Mouse (Mus musculus): ENCODE data around the gene Il17d. TPM values are rescaled to one million over a fixed set of nuclear protein-coding genes. Genes with fewer than 3 reads are reported as not detected.

Gene Il17d
- polyA plus RNA-seq, 1 experiment, result 16.4 TPM

GRCm38 (mm10) chr14:57545526-57545925 lies 20.9 kb downstream of the Il17d start:
- no peaks in the 10 kb centered on the region for H3K36me3 ChIP-seq (ENCODE audit: control insufficient read depth, insufficient read depth, low read length)
- TF ChIP-seq CTCF (IDR thresholded peaks at IDR 0.05; ENCODE audit: control insufficient read depth, insufficient read depth, insufficient replicate concordance, low read depth, low read length), result no peak
- TF ChIP-seq POLR2A (IDR thresholded peaks at IDR 0.05; ENCODE audit: control insufficient read depth, low read depth, low read length), result no peak
- H3K4me1 ChIP-seq (ENCODE audit: control insufficient read depth, insufficient read depth, low read length), result peaks cover 8% of the 10 kb centered on the region
- no peaks in the 10 kb centered on the region for H3K27me3 ChIP-seq (ENCODE audit: control insufficient read depth, insufficient read depth, low read length)
- no peak overlapping the region for H3K4me3 ChIP-seq (ENCODE audit: control insufficient read depth, low read depth, low read length)
- H3K27ac ChIP-seq (ENCODE audit: control insufficient read depth, insufficient read depth, low read depth, low read length), result no peak overlapping the region

- no peak overlapping the region for H3K4me3 ChIP-seq (ENCODE audit: control insufficient read depth, low read depth, low read length)
- no peaks in the 10 kb centered on the region for H3K36me3 ChIP-seq (ENCODE audit: control insufficient read depth, insufficient read depth, low read length)
- H3K27ac ChIP-seq (ENCODE audit: control insufficient read depth, insufficient read depth, low read depth, low read length), result peak overlapping the region; percentile 43; the same call in 1 of the 2 replicates
- no peaks in the 10 kb centered on the region for H3K27me3 ChIP-seq (ENCODE audit: control insufficient read depth, insufficient read depth, low read length)
- peaks cover 8% of the 10 kb centered on the region for H3K4me1 ChIP-seq (ENCODE audit: control insufficient read depth, insufficient read depth, low read length)
- no peak for TF ChIP-seq CTCF (IDR thresholded peaks at IDR 0.05; ENCODE audit: control insufficient read depth, insufficient read depth, insufficient replicate concordance, low read depth, low read length)
- TF ChIP-seq POLR2A (IDR thresholded peaks at IDR 0.05; ENCODE audit: control insufficient read depth, low read depth, low read length), result no peak
These were observed 21.6 kb downstream of the Il17d start for GRCm38 (mm10) chr14:57546131-57546530.

GRCm38 (mm10) chr14:57546557-57547021 lies 22.0 kb downstream of the Il17d start:
- H3K27ac ChIP-seq (ENCODE audit: control insufficient read depth, insufficient read depth, low read depth, low read length), result peak overlapping the region; percentile 43; the same call in 1 of the 2 replicates
- TF ChIP-seq CTCF (IDR thresholded peaks at IDR 0.05; ENCODE audit: control insufficient read depth, insufficient read depth, insufficient replicate concordance, low read depth, low read length) (no peak), POLR2A (IDR thresholded peaks at IDR 0.05; ENCODE audit: control insufficient read depth, low read depth, low read length) (no peak)
- H3K4me1 ChIP-seq (ENCODE audit: control insufficient read depth, insufficient read depth, low read length), result peaks cover 8% of the 10 kb centered on the region
- no peaks in the 10 kb centered on the region for H3K36me3 ChIP-seq (ENCODE audit: control insufficient read depth, insufficient read depth, low read length)
- H3K27me3 ChIP-seq (ENCODE audit: control insufficient read depth, insufficient read depth, low read length), result no peaks in the 10 kb centered on the region
- H3K4me3 ChIP-seq (ENCODE audit: control insufficient read depth, low read depth, low read length), result no peak overlapping the region

DNA sequence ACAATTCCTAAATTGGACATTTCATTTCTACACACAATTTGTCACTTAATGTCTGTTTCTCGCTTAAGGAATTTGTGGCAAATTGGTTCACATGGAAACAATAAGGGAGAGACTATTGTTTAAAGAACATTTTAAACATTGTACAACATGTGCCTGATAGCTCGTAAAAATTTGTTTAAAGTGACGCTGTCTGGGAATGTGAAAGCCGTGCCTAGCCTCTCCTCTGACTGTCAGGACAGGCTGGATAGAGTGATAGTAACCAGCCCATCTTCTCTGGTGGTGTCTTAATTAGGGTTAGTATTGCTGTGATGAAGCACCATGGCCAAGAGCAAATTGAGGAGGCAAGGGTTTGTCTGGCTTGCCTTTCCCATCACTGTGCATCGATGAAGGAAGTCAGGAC lies 22.5 kb downstream of the Il17d start:
- Histone ChIP-seq H3K27ac (ENCODE audit: control insufficient read depth, insufficient read depth, low read depth, low read length) (no peak overlapping the region), H3K27me3 (ENCODE audit: control insufficient read depth, insufficient read depth, low read length) (no peaks in the 10 kb centered on the region), H3K36me3 (ENCODE audit: control insufficient read depth, insufficient read depth, low read length) (no peaks in the 10 kb centered on the region), H3K4me1 (ENCODE audit: control insufficient read depth, insufficient read depth, low read length) (peaks cover 8% of the 10 kb centered on the region), H3K4me3 (ENCODE audit: control insufficient read depth, low read depth, low read length) (no peak overlapping the region)
- TF ChIP-seq POLR2A (IDR thresholded peaks at IDR 0.05; ENCODE audit: control insufficient read depth, low read depth, low read length) (no peak), CTCF (IDR thresholded peaks at IDR 0.05; ENCODE audit: control insufficient read depth, insufficient read depth, insufficient replicate concordance, low read depth, low read length) (no peak)

DNA sequence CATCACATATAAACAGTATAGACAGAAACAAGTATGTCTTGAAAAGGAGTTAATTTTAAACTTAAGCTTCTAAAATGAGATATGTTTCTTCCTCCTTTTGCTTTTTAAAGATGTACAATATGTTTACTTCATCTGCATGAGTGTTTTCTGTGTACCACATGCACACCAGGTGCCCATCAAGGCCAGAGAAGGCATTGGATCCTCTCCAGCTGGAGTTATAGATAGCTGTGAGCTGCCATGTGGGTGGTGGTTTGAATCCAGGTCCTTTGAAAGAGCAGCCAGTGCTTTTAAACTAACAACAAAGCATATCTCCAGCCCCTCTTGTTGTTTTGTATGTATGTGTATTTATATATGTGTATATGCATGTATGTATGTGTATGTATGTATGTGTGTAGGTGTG lies 28.4 kb downstream of the Il17d start:
- H3K27me3 ChIP-seq (ENCODE audit: control insufficient read depth, insufficient read depth, low read length), result no peaks in the 10 kb centered on the region
- no peak overlapping the region for H3K4me3 ChIP-seq (ENCODE audit: control insufficient read depth, low read depth, low read length)
- no peaks in the 10 kb centered on the region for H3K36me3 ChIP-seq (ENCODE audit: control insufficient read depth, insufficient read depth, low read length)
- no peak for TF ChIP-seq POLR2A (IDR thresholded peaks at IDR 0.05; ENCODE audit: control insufficient read depth, low read depth, low read length)
- TF ChIP-seq CTCF (IDR thresholded peaks at IDR 0.05; ENCODE audit: control insufficient read depth, insufficient read depth, insufficient replicate concordance, low read depth, low read length), result no peak
- no peak overlapping the region for H3K27ac ChIP-seq (ENCODE audit: control insufficient read depth, insufficient read depth, low read depth, low read length)
- no peaks in the 10 kb centered on the region for H3K4me1 ChIP-seq (ENCODE audit: control insufficient read depth, insufficient read depth, low read length)

DNA sequence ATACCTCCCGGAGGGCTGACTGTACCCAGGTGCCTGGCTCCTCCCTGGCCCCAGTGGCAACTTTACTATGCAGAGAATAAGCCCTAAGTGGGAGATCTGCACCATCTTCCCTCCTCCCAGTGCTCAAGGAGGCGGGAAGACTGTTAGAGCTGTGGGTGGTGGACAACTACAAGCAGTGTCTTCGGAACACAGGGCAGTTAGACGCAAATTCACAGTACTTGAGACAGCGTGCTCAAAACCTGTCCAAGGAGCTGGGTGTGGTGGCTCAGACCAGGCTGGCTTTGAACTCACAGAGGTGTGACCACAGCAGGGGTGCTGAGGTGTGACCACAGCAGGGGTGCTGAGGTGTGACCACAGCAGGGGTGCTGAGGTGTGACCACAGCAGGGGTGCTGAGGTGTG lies 29.9 kb downstream of the Il17d start:
- Histone ChIP-seq H3K27ac (ENCODE audit: control insufficient read depth, insufficient read depth, low read depth, low read length) (no peak overlapping the region), H3K36me3 (ENCODE audit: control insufficient read depth, insufficient read depth, low read length) (no peaks in the 10 kb centered on the region), H3K27me3 (ENCODE audit: control insufficient read depth, insufficient read depth, low read length) (no peaks in the 10 kb centered on the region), H3K4me1 (ENCODE audit: control insufficient read depth, insufficient read depth, low read length) (no peaks in the 10 kb centered on the region), H3K4me3 (ENCODE audit: control insufficient read depth, low read depth, low read length) (no peak overlapping the region)
- TF ChIP-seq POLR2A (IDR thresholded peaks at IDR 0.05; ENCODE audit: control insufficient read depth, low read depth, low read length), result no peak
- TF ChIP-seq CTCF (IDR thresholded peaks at IDR 0.05; ENCODE audit: control insufficient read depth, insufficient read depth, insufficient replicate concordance, low read depth, low read length), result no peak

DNA sequence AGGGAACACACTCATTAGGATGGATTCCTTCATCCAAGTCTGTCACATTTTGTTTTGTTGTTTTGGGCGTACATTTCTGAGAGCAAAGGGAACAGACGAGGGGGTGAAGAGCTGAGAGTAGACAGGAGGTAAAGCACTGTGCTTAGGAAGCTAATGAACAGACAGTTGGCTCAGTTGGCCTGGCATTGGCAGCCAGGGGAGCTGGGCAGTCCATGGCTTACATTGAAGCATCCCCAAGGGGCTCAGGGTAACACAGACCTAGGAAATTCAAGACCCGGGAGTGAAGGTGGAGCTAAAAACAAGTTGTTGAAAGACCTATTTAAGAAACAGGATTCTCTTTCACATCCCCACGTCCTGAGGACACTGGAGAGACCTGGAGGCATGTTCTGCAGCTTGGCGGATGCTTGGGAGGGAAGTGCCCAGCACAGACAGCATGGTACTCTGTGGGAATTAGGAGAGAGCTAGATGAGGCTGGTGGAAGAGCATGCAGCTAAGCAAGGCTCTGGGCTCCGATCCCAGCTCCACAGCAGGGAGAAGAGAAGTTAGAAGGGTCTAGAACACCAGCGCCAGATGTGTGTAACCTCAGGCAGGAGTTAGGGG lies 31.0 kb downstream of the Il17d start:
- Histone ChIP-seq H3K4me1 (ENCODE audit: control insufficient read depth, insufficient read depth, low read length) (no peaks in the 10 kb centered on the region), H3K27me3 (ENCODE audit: control insufficient read depth, insufficient read depth, low read length) (no peaks in the 10 kb centered on the region), H3K36me3 (ENCODE audit: control insufficient read depth, insufficient read depth, low read length) (no peaks in the 10 kb centered on the region), H3K27ac (ENCODE audit: control insufficient read depth, insufficient read depth, low read depth, low read length) (no peak overlapping the region), H3K4me3 (ENCODE audit: control insufficient read depth, low read depth, low read length) (no peak overlapping the region)
- TF ChIP-seq POLR2A (IDR thresholded peaks at IDR 0.05; ENCODE audit: control insufficient read depth, low read depth, low read length) (no peak), CTCF (IDR thresholded peaks at IDR 0.05; ENCODE audit: control insufficient read depth, insufficient read depth, insufficient replicate concordance, low read depth, low read length) (no peak)
